Mouse (Mus musculus) layer of hippocampus, adult 18-20 months (tissue): ENCODE results near the gene Plscr4. TPM values are rescaled to one million over a fixed set of nuclear protein-coding genes. Genes with fewer than 3 reads are reported as not detected.
A peak's percentile ranks its signal among the peaks of the same experiment; 100 is the strongest.

ENCODE experiments used
- DNase-seq, 2 experiments: peaks; one replicate each; pipeline ENCODE4 v3.0.0; 2022; ENCODE audit warnings: low spot score in 2 of 2
- long read RNA-seq: library from polyadenylated mRNA; stranded (forward); transcript quantifications from one replicate; pipeline ENCODE4 v2.0.0, GENCODE M21; 2021
- total RNA-seq, 2 experiments: library from RNA; stranded (reverse); gene quantifications; 2 replicates each; pipeline ENCODE4 v1.2.3; 2021

Gene Plscr4
- 1 to 10 TPM; 3.4 to 3.7 TPM for total RNA-seq
- long read RNA-seq, transcript Plscr4-201 (9 exons, 3,204 nt) = major isoform, 5 of 7 reads
- long read RNA-seq, partial matches to known transcripts = 1 of 7 reads
- long read RNA-seq, other reads (novel, unspliced or antisense) = 1 of 7 reads

- DNase-seq = peak; percentile 4 to 34
Measured at GRCm38 (mm10) chr9:92457261-92458058, at the start of gene Plscr4. TSS of gene Plscr4 (plus strand) at chr9:92457373.

- no peak for DNase-seq
Measured at GRCm38 (mm10) chr9:92410225-92410624, 46.9 kb upstream of the Plscr4 start.

- DNase-seq = peak in 1 of 2 experiments; percentile 18
Measured at GRCm38 (mm10) chr9:92412045-92412444, 45.1 kb upstream of the Plscr4 start.

GRCm38 (mm10) chr9:92413684-92414083, 43.5 kb upstream of the Plscr4 start:
- no peak for DNase-seq

- DNase-seq = no peak
Measured at GRCm38 (mm10) chr9:92437781-92438180, 19.4 kb upstream of the Plscr4 start.

GRCm38 (mm10) chr9:92441468-92441867, 15.7 kb upstream of the Plscr4 start:
- DNase-seq = no peak

- no peak for DNase-seq
Measured at GRCm38 (mm10) chr9:92444536-92444935, 12.6 kb upstream of the Plscr4 start.

- no peak for DNase-seq
Measured at GRCm38 (mm10) chr9:92456605-92457004, 568 bp upstream of the Plscr4 start.

GRCm38 (mm10) chr9:92458059-92458402, 858 bp downstream of the Plscr4 start:
- no peak for DNase-seq

- no peak for DNase-seq
Measured at GRCm38 (mm10) chr9:92458418-92458817, 1.2 kb downstream of the Plscr4 start.

- DNase-seq = peak; percentile 5 to 12
Measured at GRCm38 (mm10) chr9:92467724-92468123, 10.6 kb downstream of the Plscr4 start.

GRCm38 (mm10) chr9:92472256-92472855, 15.2 kb downstream of the Plscr4 start:
- no peak for DNase-seq

- no peak for DNase-seq
Measured at GRCm38 (mm10) chr9:92473178-92473577, 16.0 kb downstream of the Plscr4 start.

- DNase-seq = no peak
Measured at GRCm38 (mm10) chr9:92474244-92474643, 17.1 kb downstream of the Plscr4 start.

GRCm38 (mm10) chr9:92481663-92482062, 24.5 kb downstream of the Plscr4 start:
- DNase-seq = no peak

- no peak for DNase-seq
Measured at GRCm38 (mm10) chr9:92482551-92482950, 25.4 kb downstream of the Plscr4 start.

GRCm38 (mm10) chr9:92484710-92485267, 27.6 kb downstream of the Plscr4 start:
- DNase-seq = no peak

GRCm38 (mm10) chr9:92489857-92490256, 32.7 kb downstream of the Plscr4 start:
- no peak for DNase-seq

- no peak for DNase-seq
Measured at GRCm38 (mm10) chr9:92490319-92490718, 33.1 kb downstream of the Plscr4 start.

GRCm38 (mm10) chr9:92491274-92491673, 34.1 kb downstream of the Plscr4 start:
- DNase-seq = no peak

GRCm38 (mm10) chr9:92499710-92500410, 42.7 kb downstream of the Plscr4 start:
- DNase-seq = peak; percentile 56 to 89

- DNase-seq = no peak
Measured at GRCm38 (mm10) chr9:92504256-92504655, 47.1 kb downstream of the Plscr4 start.
